Mouse (Mus musculus) erythroblast, embryonic 14.5 days (primary cell): ENCODE data around the gene Rdh7.

ENCODE experiments used
- GATA1 ChIP-seq: IDR thresholded peaks from 2 replicates; pipeline ENCODE4 v1.6.1; 2012; ENCODE audit warnings: low read length, inconsistent platforms, mixed read lengths
- TAL1 ChIP-seq: IDR thresholded peaks from 3 replicates; pipeline ENCODE4 v1.6.1; 2012; ENCODE audit warnings: low read length, inconsistent platforms, mixed read lengths

- TF ChIP-seq GATA1 (no peak), TAL1 (no peak)
Measured at GRCm38 (mm10) chr10:127937428-127938010, 48.9 kb upstream of the Rdh7 start.
